Mouse (Mus musculus): ENCODE results near the gene Zfp704.

GRCm38 (mm10) chr3:9604941-9605340 is 4.9 kb downstream of the Zfp704 start:
- TF ChIP-seq MAFK (IDR thresholded peaks at IDR 0.05; ENCODE audit: borderline replicate concordance, low read depth, low read length), result no peak
- TF ChIP-seq CTCF (IDR thresholded peaks at IDR 0.05 in 2 of 3, conservative IDR thresholded peaks at IDR 0.05 in 1 of 3; ENCODE audit: control insufficient read depth in 1 of 3, insufficient read depth in 1 of 3, low read depth in 2 of 3, low read length in 3 of 3, poor library complexity in 1 of 3, severe bottlenecking in 1 of 3), result no peak
- TF ChIP-seq GATA1 (IDR thresholded peaks at IDR 0.05; ENCODE audit: low read depth, low read length), result no peak
- no peak for TF ChIP-seq EP300 (IDR thresholded peaks at IDR 0.05; ENCODE audit: low read depth in 1 of 2, low read length in 2 of 2)
- TF ChIP-seq TBP (IDR thresholded peaks at IDR 0.05; ENCODE audit: low read depth, low read length), result no peak
- no peak for TF ChIP-seq GABPA (IDR thresholded peaks at IDR 0.05; ENCODE audit: low read depth, low read length)
- no peak for TF ChIP-seq SMC3 (IDR thresholded peaks at IDR 0.05; ENCODE audit: low read depth, low read length)
- no peak for TF ChIP-seq TAL1 (IDR thresholded peaks at IDR 0.05; ENCODE audit: low read length)

Data from MEL (cell line).